Mouse (Mus musculus) ovary, postnatal 10 days (tissue): Measurements from ENCODE around the gene B020031M17Rik.
"Not testable (repeated sequence)": the region's sequence is repeated elsewhere in the genome, so short reads cannot be mapped to it uniquely, and the experiment has no call there.

Experiments used
- DNase-seq: peaks from one replicate; pipeline ENCODE4 v3.0.0; 2022; ENCODE audit warnings: low spot score

B020031M17Rik gene

DNA sequence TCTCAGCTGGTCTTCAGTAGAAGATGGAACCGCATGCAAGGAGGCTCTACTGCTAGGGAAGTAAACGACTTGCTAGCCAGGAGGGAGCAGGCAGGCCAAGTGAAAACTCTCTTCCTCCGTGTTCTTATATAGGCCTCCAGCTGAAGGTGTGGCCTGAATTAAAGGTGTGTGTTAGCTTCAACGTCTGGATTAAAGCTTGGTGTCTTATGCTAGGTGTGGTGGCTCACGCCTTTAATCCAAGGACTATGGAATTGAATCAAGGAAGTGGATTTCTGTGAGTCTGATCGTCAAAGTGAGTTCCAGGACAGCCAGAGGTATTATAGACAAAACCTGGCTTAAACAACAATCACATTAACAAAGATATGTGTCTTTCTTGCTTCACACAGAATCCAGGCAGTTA lies at the start of gene B020031M17Rik:
B020031M17Rik (minus strand) TSS at position 101 of the 400 bp plus-strand sequence.
- not testable (repeated sequence) for DNase-seq

- DNase-seq = not testable (repeated sequence)
These were observed 48.6 kb upstream of the B020031M17Rik start for GRCm38 (mm10) chr13:119999215-119999614.

DNA sequence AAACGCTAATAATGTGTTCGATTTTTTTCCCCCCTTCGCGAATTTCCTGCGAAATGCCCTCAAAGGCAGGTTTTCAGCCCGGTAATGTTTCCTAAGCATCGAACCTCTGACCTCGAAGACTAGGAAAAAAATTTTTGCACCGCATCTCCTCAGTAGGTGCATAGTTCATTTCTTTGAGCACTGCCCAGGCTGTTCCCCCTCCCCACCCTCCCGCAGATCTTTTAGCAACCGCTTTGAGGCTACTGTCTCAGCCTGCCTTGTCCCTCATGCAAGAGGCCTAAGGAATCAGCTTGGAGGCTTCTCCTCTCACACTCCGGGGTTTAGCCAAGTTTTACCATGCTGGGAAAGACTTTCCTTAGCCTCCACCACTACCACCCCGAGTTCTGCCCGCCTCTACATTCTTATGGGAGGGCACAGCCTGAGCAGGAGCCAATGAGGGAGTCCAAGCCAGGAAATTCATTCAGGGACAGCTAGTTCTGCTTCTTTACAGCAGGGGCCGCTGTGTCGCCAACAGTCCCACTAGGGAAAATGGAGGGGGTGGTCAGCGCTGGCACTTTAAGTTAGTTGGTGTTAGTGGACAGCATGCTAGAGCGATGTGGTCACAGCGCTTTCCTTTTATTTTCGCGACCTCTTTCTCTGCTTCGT lies 48.0 kb upstream of the B020031M17Rik start:
- DNase-seq = not testable (repeated sequence)

DNA sequence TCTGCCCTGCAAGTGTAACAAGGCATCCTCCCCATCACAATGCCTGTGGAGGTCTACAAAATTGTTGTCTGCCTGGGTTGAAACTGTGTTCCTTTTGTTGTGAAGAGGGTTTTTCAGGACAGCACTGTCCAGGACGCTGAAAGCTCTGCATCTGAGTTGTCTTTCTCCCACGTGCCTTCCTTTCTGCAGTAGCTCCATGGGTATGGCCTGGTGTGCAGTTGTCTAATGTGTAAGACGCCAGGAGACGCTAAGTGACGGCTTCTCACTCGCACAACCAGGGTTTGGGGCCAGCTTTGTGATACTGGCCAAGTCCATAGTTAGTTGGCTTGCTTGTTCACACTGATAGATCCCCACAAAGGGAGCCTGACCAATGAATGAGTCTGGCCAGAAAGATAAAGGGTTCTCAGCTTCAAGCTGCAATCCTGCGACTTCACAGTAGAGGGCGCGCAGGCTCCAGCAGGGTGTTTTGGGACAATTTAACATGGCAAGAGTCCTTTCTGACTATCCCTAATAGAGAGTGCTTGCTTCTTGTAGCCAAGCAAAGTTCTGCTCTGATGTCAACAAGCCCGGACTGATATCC lies 41.4 kb upstream of the B020031M17Rik start:
- not testable (repeated sequence) for DNase-seq

DNA sequence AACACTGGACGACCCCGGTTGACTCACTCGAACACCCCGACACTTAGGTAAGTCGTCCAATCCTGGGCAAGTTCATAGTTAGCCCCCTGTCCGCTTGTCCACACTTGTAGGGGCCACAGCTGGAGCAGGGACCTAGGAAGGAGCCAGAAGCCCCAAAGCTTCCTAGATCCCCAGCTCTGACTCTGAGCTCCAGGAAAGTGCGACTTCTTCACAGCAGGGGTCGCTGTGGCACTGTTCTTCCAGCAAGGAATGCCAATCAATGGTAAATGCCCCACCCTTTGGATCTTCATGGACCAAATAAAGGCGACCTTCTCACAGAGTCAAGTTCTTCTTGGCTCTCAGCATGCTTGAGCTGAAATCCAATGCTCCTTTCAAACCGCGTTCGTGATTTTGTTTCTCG lies 40.7 kb upstream of the B020031M17Rik start:
- DNase-seq = not testable (repeated sequence)

DNA sequence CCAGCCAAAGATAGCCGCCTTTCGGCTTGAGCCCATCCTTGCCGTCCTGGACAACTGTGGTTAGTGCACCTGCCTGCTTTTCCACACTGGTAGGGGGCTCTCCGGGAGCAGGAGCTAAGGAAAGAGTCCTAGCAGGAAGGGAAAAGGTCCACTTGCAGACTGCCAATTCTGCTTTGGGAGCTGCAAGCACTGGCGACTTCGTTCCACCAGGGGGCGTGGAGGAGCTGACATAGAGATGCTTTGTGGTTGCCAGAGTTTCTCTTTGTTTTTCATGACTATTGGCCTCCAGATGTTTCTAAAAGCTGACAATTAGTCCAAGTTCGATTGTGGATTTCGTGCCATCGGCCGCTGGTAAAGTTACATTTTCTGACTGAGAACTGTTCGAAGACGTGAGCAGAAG lies 18.6 kb upstream of the B020031M17Rik start:
- DNase-seq = not testable (repeated sequence)

GRCm38 (mm10) chr13:119968193-119968592 lies 17.6 kb upstream of the B020031M17Rik start:
- not testable (repeated sequence) for DNase-seq

DNA sequence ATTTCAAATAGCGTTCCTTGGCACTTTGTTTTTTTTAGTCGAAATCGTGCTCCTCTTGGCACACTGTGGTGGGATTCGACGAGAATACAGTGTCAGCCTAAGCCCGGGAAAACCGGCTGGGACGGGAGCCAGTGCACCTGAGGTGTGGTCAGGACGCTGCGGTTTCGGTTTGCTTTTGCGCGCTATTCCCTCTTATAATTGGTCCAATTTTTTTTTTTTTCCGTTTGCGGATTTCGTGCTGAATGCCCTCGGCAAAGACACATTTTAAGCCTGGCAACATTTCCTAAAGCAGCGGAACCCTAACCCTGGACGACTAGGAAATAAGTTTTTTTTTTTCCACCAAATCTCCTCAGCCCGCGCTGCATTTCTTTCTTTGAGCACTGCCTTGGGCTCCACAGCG lies 15.4 kb upstream of the B020031M17Rik start:
- DNase-seq = not testable (repeated sequence)

GRCm38 (mm10) chr13:119965302-119965952 lies 14.8 kb upstream of the B020031M17Rik start:
- DNase-seq = not testable (repeated sequence)

GRCm38 (mm10) chr13:119962856-119963255 lies 12.2 kb upstream of the B020031M17Rik start:
- DNase-seq = not testable (repeated sequence)

DNA sequence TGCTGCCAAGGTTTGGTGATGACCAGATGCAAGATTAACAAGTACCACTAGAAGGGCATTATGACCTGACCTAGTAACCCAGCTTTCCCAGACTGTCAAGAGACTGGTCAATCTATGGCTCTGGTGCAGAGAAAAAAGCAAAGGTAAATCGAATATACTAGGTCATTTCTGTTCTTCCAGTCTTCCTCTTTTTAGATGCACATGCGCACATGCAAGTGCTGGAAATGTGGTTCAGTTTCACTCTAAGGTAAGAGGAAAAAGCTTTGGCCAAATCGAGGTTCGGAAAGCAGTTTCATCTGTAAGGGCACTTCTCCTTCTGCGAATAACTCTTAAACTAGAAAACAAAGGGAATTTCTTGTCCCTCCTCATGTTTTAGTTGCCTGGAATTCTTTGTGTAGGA lies 5.0 kb upstream of the B020031M17Rik start:
- not testable (repeated sequence) for DNase-seq

GRCm38 (mm10) chr13:119955089-119955488 lies 4.5 kb upstream of the B020031M17Rik start:
- DNase-seq = not testable (repeated sequence)

DNA sequence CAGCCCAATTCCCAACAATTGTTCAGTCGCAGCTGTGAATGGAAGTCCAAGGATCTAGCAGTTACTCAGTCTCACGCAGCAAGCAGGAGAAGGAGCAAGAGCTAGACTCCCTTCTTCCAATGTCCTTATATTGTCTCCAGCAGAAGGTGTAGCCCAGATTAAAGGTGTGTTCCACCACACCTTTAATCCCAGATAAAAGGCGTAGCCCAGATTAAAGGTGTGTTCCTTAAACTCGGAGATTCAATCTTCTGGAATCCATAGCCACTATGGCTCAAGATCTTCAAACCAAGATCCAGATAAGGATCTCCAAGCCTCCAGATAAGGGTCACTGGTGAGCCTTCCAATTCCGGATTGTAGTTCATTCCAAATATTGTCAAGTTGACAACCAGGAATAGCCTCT lies 21.4 kb downstream of the B020031M17Rik start, which contains the start of gene Gm21761:
Gm21761 (minus strand) TSS at position 101 of the 400 bp plus-strand sequence.
- not testable (repeated sequence) for DNase-seq

DNA sequence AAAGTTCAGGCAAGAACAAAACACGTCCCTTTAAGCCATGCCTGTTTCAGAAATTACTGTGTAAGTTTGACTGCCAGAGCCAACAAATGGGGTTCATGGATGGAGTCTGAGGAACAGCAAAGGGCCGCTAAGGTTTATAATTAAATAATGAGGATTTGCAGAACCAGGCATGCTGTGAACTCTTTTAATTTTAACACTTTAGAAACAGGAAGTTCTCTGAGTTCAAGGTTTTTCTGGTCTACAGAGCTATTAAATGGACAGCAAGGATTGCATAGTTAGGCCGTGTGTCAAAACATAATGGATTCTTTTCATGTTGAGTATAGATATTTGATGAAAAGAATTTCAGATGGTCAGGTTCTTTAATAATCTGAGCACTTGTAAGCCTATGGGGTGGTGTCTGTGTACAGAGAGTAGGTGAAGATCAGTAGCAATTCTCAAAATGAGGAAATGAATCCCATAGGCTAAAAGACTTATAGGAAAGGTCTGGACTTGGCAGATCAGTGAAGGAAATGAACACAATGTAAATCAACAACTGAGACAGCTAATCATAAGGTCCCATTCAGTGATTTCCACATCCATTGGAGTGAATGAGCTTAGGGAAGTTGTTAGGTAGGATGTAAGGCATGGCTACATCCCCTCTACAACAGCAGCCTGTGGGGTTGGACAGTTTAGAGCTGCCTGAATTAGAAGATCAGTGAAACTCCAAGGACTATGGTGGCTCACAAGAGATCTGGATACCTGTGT lies 25.8 kb downstream of the B020031M17Rik start:
- DNase-seq = not testable (repeated sequence)

DNA sequence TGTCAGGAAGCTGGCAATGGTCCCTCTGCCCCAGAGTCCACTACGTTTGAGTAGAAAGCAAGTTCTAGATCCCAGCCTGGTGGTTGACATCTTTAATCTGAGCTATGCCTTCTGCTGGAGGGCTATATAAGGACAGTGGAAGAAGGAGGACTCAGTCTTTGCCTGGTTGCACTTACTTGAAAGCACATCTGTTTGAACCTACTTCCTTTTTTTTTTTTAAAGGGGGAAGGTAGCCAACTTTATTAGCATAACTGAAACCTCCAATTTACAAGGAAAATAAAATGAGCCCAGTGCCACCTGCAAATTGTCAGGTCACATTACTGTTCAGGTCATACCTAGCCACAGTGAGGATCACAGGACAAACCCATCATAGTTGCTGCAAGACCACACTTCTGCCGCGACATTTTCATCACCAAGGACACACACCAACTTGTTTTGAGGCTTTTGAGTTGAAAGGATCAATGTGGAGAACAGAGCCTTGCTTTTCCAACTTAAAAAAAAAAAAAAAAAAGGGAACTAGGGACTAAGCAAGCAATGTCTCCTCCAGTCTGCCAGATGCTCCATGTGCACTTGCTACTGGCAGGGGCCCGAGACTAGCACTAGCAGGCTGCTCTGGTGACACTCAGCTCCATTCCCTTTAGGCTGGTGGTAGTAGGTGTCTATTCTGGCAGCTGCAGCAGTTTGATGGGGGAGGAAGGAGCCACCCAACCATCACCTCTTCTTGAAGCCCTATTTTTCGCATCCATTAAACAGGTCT lies 33.5 kb downstream of the B020031M17Rik start:
- DNase-seq = not testable (repeated sequence)

DNA sequence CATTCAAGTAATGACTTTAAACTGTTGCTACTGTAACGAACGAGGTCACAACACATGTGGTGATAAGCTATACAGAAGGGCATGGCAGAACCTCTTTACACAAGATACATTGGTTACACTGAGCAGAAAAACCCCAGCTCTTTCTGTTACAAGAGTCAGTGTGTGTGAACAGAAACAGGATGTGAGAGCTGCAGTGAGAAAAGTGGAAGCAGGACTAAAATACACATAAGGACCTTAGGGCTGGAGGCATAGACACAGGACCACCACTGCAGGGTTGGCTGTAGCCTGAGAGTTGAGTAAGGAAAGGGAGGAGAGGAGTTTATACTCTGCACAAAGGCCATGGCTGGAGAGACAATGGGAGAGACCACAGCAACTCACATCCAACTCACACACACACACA lies 34.2 kb downstream of the B020031M17Rik start:
- not testable (repeated sequence) for DNase-seq
